Mouse (Mus musculus) thymus, adult 2 months (tissue): ENCODE results near the gene Hjurp. TPM values are rescaled to one million over a fixed set of nuclear protein-coding genes. Genes with fewer than 3 reads are reported as not detected.

Experiments used
- DNase-seq: peaks from one replicate; pipeline ENCODE4 v3.0.0; 2021
- H3K27ac ChIP-seq: fragments of 200-500 bp; 2 replicates; pipeline ENCODE4 v1.5.1; 2012; ENCODE audit warnings: low read length, control low read depth; ENCODE audit not compliant: control insufficient read depth, insufficient read depth
- H3K27me3 ChIP-seq: fragments of 200-500 bp; 2 replicates; pipeline ENCODE4 v1.6.1; 2012; ENCODE audit warnings: mild to moderate bottlenecking, low read length, moderate library complexity, mixed read lengths; ENCODE audit not compliant: control insufficient read depth, insufficient read depth
- H3K36me3 ChIP-seq: fragments of 200-500 bp; 2 replicates; pipeline ENCODE4 v1.6.1; 2012; ENCODE audit warnings: mild to moderate bottlenecking, low read length, moderate library complexity; ENCODE audit not compliant: control insufficient read depth, insufficient read depth
- H3K4me1 ChIP-seq: fragments of 200-500 bp; replicated peaks from 2 replicates; pipeline ENCODE4 v1.6.1; 2012; ENCODE audit warnings: low read length; ENCODE audit not compliant: control insufficient read depth, insufficient read depth
- H3K4me3 ChIP-seq: fragments of 200-500 bp; 2 replicates; pipeline ENCODE4 v1.5.1; 2012; ENCODE audit warnings: mild to moderate bottlenecking, low read length, control low read depth, moderate library complexity; ENCODE audit not compliant: control insufficient read depth, insufficient read depth
- CTCF ChIP-seq: fragments of 200-500 bp; IDR thresholded peaks from 2 replicates; pipeline ENCODE4 v1.5.1; 2012; ENCODE audit warnings: mild to moderate bottlenecking, control low read depth, low read length, moderate library complexity, borderline replicate concordance; ENCODE audit not compliant: control insufficient read depth, poor library complexity, insufficient read depth; ENCODE audit errors: extremely low read depth
- POLR2A ChIP-seq: fragments of 200-500 bp; IDR thresholded peaks from 2 replicates; pipeline ENCODE4 v1.6.1; 2012; ENCODE audit warnings: mild to moderate bottlenecking, low read length, control low read depth, moderate library complexity; ENCODE audit not compliant: control insufficient read depth, poor library complexity, insufficient read depth; ENCODE audit errors: extremely low read depth
- WGBS: fragments of 180-500 bp; shearing (Covaris S2); methylation state at CpG from one replicate; pipeline ENCODE4 v1.1.7; 2018; 5-methylcytosine and 5-hydroxymethylcytosine counted together
- polyA plus RNA-seq: library from polyadenylated mRNA; depleted of rRNA; stranded (reverse); fragments of >200 nt; gene quantifications from 2 replicates; pipeline ENCODE4 v1.2.3, GENCODE M21; 2012

The Hjurp gene
- polyA plus RNA-seq, 1 experiment, result 197 TPM

DNA sequence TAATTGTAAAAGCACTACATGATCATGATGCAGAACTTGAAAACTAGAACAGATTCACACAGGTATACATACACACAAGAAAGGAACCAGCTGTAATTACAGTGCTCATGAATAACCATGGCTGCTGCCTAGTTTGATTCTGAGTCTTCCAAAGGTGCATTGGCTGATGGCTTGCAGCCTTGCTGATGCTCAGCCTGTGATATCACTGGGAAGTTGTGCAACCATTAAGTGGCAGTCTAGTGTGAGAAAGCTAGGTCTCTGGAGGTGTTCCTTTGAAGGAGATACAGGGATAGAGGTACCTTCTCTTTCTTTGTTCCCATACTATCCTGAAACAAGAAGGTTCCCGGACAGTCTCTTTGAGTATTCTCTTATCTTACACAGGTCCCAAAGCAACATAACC, 58.4 kb downstream of the Hjurp start:
- H3K27ac ChIP-seq, result no peak overlapping the region
- H3K27me3 ChIP-seq, result no peaks in the 10 kb centered on the region
- TF ChIP-seq CTCF, result no peak
- TF ChIP-seq POLR2A, result no peak
- no peak overlapping the region for H3K4me3 ChIP-seq
- H3K4me1 ChIP-seq, result no peaks in the 10 kb centered on the region
- H3K36me3 ChIP-seq, result no peaks in the 10 kb centered on the region
- 21% methylated on average over 1 of the region's 1 CpGs for WGBS
- no peak for DNase-seq

DNA sequence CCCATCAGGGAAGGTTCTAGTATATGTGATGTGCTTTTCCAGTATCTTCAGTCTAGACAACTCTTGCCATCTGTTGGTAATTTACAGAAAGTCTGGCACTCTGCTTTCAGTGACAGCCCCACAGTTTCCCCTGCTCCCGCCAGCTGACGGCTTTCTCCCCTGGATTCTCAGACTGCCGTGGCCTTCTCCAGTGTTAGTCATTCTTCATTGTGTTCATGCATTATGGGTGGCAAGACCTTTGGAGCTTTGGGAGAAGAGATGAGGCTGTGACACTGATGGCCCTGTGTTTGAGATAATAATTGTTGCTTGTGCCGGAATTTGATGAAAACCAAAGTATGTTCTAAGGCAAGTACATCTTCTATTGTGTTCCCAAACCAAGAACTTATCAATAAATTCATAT, 58.8 kb downstream of the Hjurp start:
- 54% methylated on average over 4 of the region's 4 CpGs for WGBS
- no peaks in the 10 kb centered on the region for H3K36me3 ChIP-seq
- H3K4me3 ChIP-seq, result no peak overlapping the region
- TF ChIP-seq CTCF (no peak), POLR2A (no peak)
- H3K27me3 ChIP-seq, result no peaks in the 10 kb centered on the region
- H3K27ac ChIP-seq, result no peak overlapping the region
- DNase-seq, result no peak
- H3K4me1 ChIP-seq, result no peaks in the 10 kb centered on the region

DNA sequence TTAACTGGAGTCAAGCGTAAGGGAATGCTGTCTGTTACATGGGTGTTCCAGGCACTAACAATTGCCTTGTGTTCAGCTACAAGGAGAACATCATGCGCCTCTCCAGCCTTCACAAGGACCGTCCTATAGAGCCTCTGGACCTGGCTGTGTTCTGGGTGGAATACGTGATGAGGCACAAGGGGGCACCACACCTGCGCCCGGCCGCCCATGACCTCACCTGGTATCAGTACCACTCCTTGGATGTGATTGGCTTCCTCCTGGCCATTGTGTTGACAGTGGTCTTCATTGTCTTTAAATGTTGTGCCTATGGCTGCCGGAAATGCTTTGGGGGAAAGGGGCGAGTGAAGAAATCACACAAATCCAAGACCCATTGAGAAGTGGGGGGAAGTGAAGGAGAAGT, 59.4 kb downstream of the Hjurp start:
- Histone ChIP-seq H3K4me1 (no peaks in the 10 kb centered on the region), H3K4me3 (no peak overlapping the region), H3K27ac (no peak overlapping the region), H3K36me3 (no peaks in the 10 kb centered on the region), H3K27me3 (no peaks in the 10 kb centered on the region)
- TF ChIP-seq CTCF, result no peak
- DNase-seq, result no peak
- WGBS, result 78% methylated on average over 9 of the region's 9 CpGs

DNA sequence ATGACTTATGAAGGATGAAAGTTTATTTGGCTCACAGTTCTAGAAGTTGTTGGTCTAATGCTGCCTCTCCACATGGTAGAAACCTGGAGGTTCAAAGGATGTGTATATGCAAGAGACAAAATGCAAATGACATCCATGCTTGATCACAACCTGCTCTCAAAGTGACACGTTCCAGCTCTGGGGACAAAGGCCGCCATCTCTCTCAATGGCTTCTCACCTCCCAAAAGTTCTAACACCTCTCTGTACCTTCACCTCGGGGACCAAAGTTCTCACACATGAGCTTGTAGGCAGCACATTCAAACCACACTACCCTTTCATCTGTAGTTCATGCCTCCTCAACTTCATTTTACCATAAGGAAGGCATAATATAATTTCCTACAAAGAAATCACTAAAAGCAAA, 59.9 kb downstream of the Hjurp start:
- no peak for DNase-seq
- no peaks in the 10 kb centered on the region for H3K27me3 ChIP-seq
- H3K27ac ChIP-seq, result no peak overlapping the region
- 49% methylated on average over 3 of the region's 3 CpGs for WGBS
- no peak for TF ChIP-seq CTCF
- no peak for TF ChIP-seq POLR2A
- no peaks in the 10 kb centered on the region for H3K36me3 ChIP-seq
- no peak overlapping the region for H3K4me3 ChIP-seq
- no peaks in the 10 kb centered on the region for H3K4me1 ChIP-seq

DNA sequence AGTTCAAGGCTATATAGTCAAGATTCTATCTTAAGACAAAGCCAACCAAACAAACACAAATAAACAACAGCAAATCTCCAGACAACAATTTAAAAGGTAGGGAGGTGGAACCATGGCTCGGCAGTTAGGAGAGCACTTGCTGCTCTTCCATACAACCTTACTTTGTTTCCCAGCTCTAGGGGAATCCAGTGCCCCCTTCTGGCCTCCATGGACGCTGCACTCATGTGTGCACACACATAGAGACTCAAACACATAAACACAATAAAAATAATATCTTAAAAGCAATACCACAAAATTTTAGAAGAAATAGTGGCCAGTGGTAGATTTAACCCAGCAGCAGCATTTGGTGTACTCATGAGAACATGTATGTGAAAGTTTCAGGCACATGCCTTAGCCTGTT, 60.3 kb downstream of the Hjurp start:
- TF ChIP-seq CTCF (no peak), POLR2A (no peak)
- Histone ChIP-seq H3K27ac (no peak overlapping the region), H3K27me3 (no peaks in the 10 kb centered on the region), H3K4me1 (no peaks in the 10 kb centered on the region), H3K36me3 (no peaks in the 10 kb centered on the region), H3K4me3 (no peak overlapping the region)
- DNase-seq, result no peak
- 62% methylated on average over 2 of the region's 2 CpGs for WGBS

DNA sequence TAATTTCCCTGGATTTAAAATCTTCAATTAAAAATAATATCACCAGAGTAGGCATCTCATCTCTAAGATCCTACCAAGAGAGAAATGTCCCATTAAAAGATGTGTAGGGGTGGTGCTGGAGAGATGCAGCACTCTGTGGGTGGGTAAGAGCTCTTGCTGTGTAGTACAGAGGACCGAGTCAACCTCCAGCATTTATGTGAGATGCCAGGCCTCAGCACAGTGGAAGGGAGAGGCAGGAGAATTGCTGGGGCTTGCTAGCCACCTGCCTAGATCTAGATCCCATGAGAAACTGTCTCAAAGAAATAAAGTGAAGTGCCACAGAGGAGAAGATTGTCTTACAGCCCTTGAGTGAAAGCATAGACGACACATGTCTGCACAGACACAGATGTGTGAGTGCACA, 60.9 kb downstream of the Hjurp start:
- H3K36me3 ChIP-seq, result no peaks in the 10 kb centered on the region
- no peak overlapping the region for H3K4me3 ChIP-seq
- no peaks in the 10 kb centered on the region for H3K4me1 ChIP-seq
- H3K27ac ChIP-seq, result no peak overlapping the region
- no peak for DNase-seq
- H3K27me3 ChIP-seq, result no peaks in the 10 kb centered on the region
- TF ChIP-seq CTCF (no peak), POLR2A (no peak)
- WGBS, result 65% methylated on average over 2 of the region's 2 CpGs
